In genomic region chr12:81630915-81631660, GRCm38 (mm10) we compare ENCODE assay signal across 8 mouse cellular contexts. TPM values are rescaled to one million over a fixed set of nuclear protein-coding genes. Genes with fewer than 3 reads are reported as not detected.
DNase-seq lines count a peak whose midpoint lies in the region; ATAC-seq lines count a peak whose summit lies in the region.

TSS of gene Ttc9 (plus strand) at chr12:81631249.

- H3K9ac ChIP-seq in embryonic facial prominence, embryonic 15.5 days, result peak within 1 kb of the TSS; percentile 3
- H3K9ac ChIP-seq in lung, embryonic 16.5 days (ENCODE audit: low read length), result peak within 1 kb of the TSS; percentile 72

- no peaks in the 10 kb centered on the region for H3K9me3 ChIP-seq in embryonic facial prominence, embryonic 15.5 days (replicated peaks)
- no peaks in the 10 kb centered on the region for H3K9me3 ChIP-seq in lung, embryonic 16.5 days (ENCODE audit: control insufficient read depth, low read length)

- ATAC-seq in embryonic facial prominence, embryonic 15.5 days (ENCODE audit: insufficient number of reproducible peaks, low FRiP score, low TSS enrichment, low read depth), result peak; percentile 59
- peak; percentile 76 for ATAC-seq in lung, embryonic 16.5 days (ENCODE audit: low read depth)
- ATAC-seq in CD4-positive, CD25-positive, alpha-beta regulatory T cell, adult 4 months, result no peak

- H3K27ac ChIP-seq in embryonic facial prominence, embryonic 15.5 days (replicated peaks), result peak within 1 kb of the TSS; percentile 5
- peak within 1 kb of the TSS; percentile 77 for H3K27ac ChIP-seq in lung, embryonic 16.5 days (ENCODE audit: low read length)

- peaks cover 57% of the 10 kb centered on the region for H3K27me3 ChIP-seq in embryonic facial prominence, embryonic 15.5 days
- H3K27me3 ChIP-seq in lung, embryonic 16.5 days (ENCODE audit: control insufficient read depth, insufficient read depth, low read depth, low read length), result peaks cover 24% of the 10 kb centered on the region

- DNase-seq in ES-CJ7 (ENCODE audit: low read depth, low spot score), result peak; percentile 73
- peak; percentile 3 to 17 for DNase-seq in adrenal gland, postnatal 4 days (ENCODE audit: low spot score in 2 of 2)
- peak; percentile 28 to 38 for DNase-seq in heart, postnatal 10 days
- peak; percentile 45 to 62 for DNase-seq in layer of hippocampus, postnatal 25 days (ENCODE audit: extremely low spot score in 1 of 2, low spot score in 1 of 2)
- DNase-seq in right cerebral cortex, postnatal 14 days, result peak; percentile 60

- under 1% methylated on average over 58 of the region's 82 CpGs for WGBS in embryonic facial prominence, embryonic 15.5 days
- WGBS in lung, embryonic 16.5 days, result under 1% methylated on average over 61 of the region's 82 CpGs

- intact Hi-C loops in heart, postnatal 10 days (cut with DNase I), result loop anchor here (5.0 kb wide), 1 partner anchor 56 kb away; no protein-coding TSS in a partner anchor

- H3K36me3 ChIP-seq in embryonic facial prominence, embryonic 15.5 days, result no peaks in the 10 kb centered on the region
- H3K36me3 ChIP-seq in lung, embryonic 16.5 days (ENCODE audit: control insufficient read depth, insufficient read depth, low read length), result no peaks in the 10 kb centered on the region

- peak within 1 kb of the TSS; percentile 57 for H3K4me3 ChIP-seq in embryonic facial prominence, embryonic 15.5 days (replicated peaks)
- peak within 1 kb of the TSS; percentile 63 for H3K4me3 ChIP-seq in lung, embryonic 16.5 days (ENCODE audit: low read length)

- peak within 1 kb of the TSS; percentile 96 for H3K4me2 ChIP-seq in embryonic facial prominence, embryonic 15.5 days (replicated peaks)
- H3K4me2 ChIP-seq in lung, embryonic 16.5 days (ENCODE audit: low read depth, low read length), result peak within 1 kb of the TSS; percentile 68

- H3K4me1 ChIP-seq in embryonic facial prominence, embryonic 15.5 days, result peaks cover 16% of the 10 kb centered on the region
- H3K4me1 ChIP-seq in lung, embryonic 16.5 days (replicated peaks; ENCODE audit: control insufficient read depth, insufficient read depth, low read length), result no peaks in the 10 kb centered on the region; the same call in 1 of the 2 replicates

RNA-seq across cellular contexts. Expression of gene Ttc9, which starts in this region (rescaled TPM):
- 1 to 10 TPM; 5.4 to 8.0 TPM for total RNA-seq in adrenal gland, postnatal 4 days (2021)
- polyA plus RNA-seq in embryonic facial prominence, embryonic 15.5 days (2015; fragmentation: Nextera tagmentation; extraction: Ambion mirVana), result 6.5 and 6.8 TPM in 2 replicates
- total RNA-seq in heart, postnatal 10 days (2021), result 1 to 10 TPM; 5.0 to 5.7 TPM
- 10 to 100 TPM; 45.3 to 47.4 TPM for total RNA-seq in layer of hippocampus, postnatal 25 days (2021)
- 4.9 and 6.5 TPM in 2 replicates for polyA plus RNA-seq in lung, embryonic 16.5 days (2015; fragmentation: Nextera tagmentation; extraction: Ambion mirVana)
- under 1 TPM in 1 of 2 experiments, not detected in 1; 0.22 TPM for polyA plus RNA-seq in CD4-positive, CD25-positive, alpha-beta regulatory T cell, adult 4 months (2017; shearing (Covaris generic))

Comparison
In these comparisons a context has a peak if more than half of its experiments do, and no peak if none do; other contexts are left out.
1. RNA of gene Ttc9 (total RNA-seq): 45.3 to 47.4 TPM in layer of hippocampus, postnatal 25 days; 5.4 to 8.0 TPM in adrenal gland, postnatal 4 days and 5.0 to 5.7 TPM in heart, postnatal 10 days; every median in the first group is over 4 times any median in the second.
2. DNase-seq: peak in every context shown above with its lines; median percentile 73 in ES-CJ7; 60 in right cerebral cortex, postnatal 14 days; 54 in layer of hippocampus, postnatal 25 days; 33 in heart, postnatal 10 days; 10 in adrenal gland, postnatal 4 days.